Mouse (Mus musculus) midbrain, embryonic 14.5 days (tissue): ENCODE results near the gene Trim46. TPM values are rescaled to one million over a fixed set of nuclear protein-coding genes. Genes with fewer than 3 reads are reported as not detected.

Experiments
- ATAC-seq: fragments of 200-750 bp; cut with Nextera tagmentation; 2 replicates; pipeline ENCODE4 v1.8.0; 2017; ENCODE audit warnings: moderate number of reproducible peaks, moderate library complexity; ENCODE audit not compliant: low FRiP score, low TSS enrichment
- DNase-seq: peaks from one replicate; pipeline ENCODE4 v3.0.0-alpha.2; 2015
- H3K27ac ChIP-seq: fragments of 300-500 bp; sonication (generic); replicated peaks from 2 replicates; pipeline ENCODE4 v1.5.1; 2014; ENCODE audit warnings: mild to moderate bottlenecking, low read depth, low read length, moderate library complexity
- H3K27me3 ChIP-seq: fragments of 300-500 bp; sonication (generic); 2 replicates; pipeline ENCODE4 v1.6.1; 2014; ENCODE audit warnings: low read length, control low read depth, mixed read lengths; ENCODE audit not compliant: control insufficient read depth, insufficient read depth
- H3K36me3 ChIP-seq: fragments of 300-500 bp; sonication (generic); 2 replicates; pipeline ENCODE4 v1.6.1; 2014; ENCODE audit warnings: low read length, control low read depth; ENCODE audit not compliant: control insufficient read depth, insufficient read depth
- H3K4me1 ChIP-seq: fragments of 300-500 bp; sonication (generic); 2 replicates; pipeline ENCODE4 v1.6.1; 2014; ENCODE audit warnings: mild to moderate bottlenecking, antibody characterized with exemption, low read length, control low read depth; ENCODE audit not compliant: control insufficient read depth, insufficient read depth
- H3K4me2 ChIP-seq: fragments of 300-500 bp; sonication (generic); 2 replicates; pipeline ENCODE4 v1.6.1; 2014; ENCODE audit warnings: mild to moderate bottlenecking, low read length, moderate library complexity
- H3K4me3 ChIP-seq: fragments of 300-500 bp; sonication (generic); replicated peaks from 2 replicates; pipeline ENCODE4 v1.5.1; 2014; ENCODE audit warnings: low read depth, low read length
- H3K9ac ChIP-seq: fragments of 300-500 bp; sonication (generic); replicated peaks from 2 replicates; pipeline ENCODE4 v1.6.1; 2014; ENCODE audit warnings: mild to moderate bottlenecking, low read length, moderate library complexity
- H3K9me3 ChIP-seq: fragments of 300-500 bp; sonication (generic); 2 replicates; pipeline ENCODE4 v1.6.1; 2016; ENCODE audit warnings: low read length, control low read depth, mixed read lengths; ENCODE audit not compliant: control insufficient read depth
- WGBS: fragments of 180-500 bp; shearing (Covaris S2); extraction: QIAGEN DNeasy Blood & Tissue Kit; methylation state at CpG from one replicate; pipeline ENCODE4 v1.1.7; 2014; 5-methylcytosine and 5-hydroxymethylcytosine counted together
- polyA plus RNA-seq: library from polyadenylated mRNA; unstranded; fragments of >200 nt; fragmentation: Nextera tagmentation; extraction: Ambion mirVana; gene quantifications from 2 replicates; pipeline ENCODE4 v1.2.1, GENCODE M21; 2014

The Trim46 gene
- polyA plus RNA-seq, 1 experiment from 2014 or later = 63.4 TPM

DNA sequence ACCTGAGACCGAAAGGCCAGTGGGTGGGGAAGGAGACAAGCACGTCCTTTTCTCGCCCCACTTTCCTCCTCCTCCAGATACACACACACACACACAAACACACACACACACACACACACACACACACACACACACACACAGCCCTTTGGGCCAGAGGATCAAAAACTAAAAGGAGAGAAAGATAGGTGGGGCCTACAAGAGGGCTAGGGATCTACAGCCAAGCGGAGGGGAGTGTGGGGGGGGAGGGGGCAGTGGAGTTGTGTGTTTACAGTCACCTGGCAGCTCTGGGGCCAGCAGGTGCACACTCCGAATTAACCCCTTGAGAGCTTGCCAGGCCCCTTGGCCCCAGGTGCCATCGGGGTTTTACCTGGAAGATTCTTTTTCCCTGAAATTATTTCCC lies 13.5 kb downstream of the Trim46 start:
- Histone ChIP-seq H3K4me2 (no peak overlapping the region), H3K9me3 (no peaks in the 10 kb centered on the region), H3K36me3 (peaks cover 51% of the 10 kb centered on the region), H3K27me3 (no peaks in the 10 kb centered on the region), H3K4me1 (peaks cover 3% of the 10 kb centered on the region; the same call in 1 of the 2 replicates), H3K4me3 (no peak overlapping the region), H3K9ac (no peak overlapping the region), H3K27ac (no peak overlapping the region)
- DNase-seq (no peak), ATAC-seq (no peak)
- WGBS = 72% methylated on average over 6 of the region's 6 CpGs

DNA sequence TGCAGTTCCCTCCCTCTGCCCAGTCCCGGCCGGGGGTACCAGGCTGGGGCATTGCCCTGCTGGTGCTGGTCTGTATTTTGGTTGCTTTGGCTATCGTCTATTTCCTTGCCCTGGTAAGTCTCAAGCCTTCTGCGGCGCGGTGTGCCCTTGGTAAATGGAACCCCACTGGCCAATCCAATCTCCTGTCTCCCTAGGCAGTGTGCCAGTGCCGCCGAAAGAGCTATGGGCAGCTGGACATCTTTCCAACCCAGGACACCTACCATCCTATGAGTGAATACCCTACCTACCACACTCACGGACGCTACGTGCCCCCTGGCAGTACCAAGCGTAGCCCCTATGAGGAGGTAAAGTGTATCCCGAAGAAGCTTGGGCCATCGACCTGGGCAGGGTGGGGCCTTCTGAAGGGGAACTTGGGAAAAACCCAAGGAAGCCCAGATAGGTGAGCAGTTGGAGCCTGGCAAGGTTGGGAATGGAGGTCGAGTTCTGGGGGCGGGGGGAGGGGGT lies 14.3 kb downstream of the Trim46 start:
- 75% methylated on average over 16 of the region's 16 CpGs for WGBS
- Histone ChIP-seq H3K27ac (no peak overlapping the region), H3K4me2 (no peak overlapping the region), H3K4me1 (peaks cover 11% of the 10 kb centered on the region), H3K27me3 (no peaks in the 10 kb centered on the region), H3K36me3 (peaks cover 43% of the 10 kb centered on the region), H3K9me3 (no peaks in the 10 kb centered on the region), H3K4me3 (no peak overlapping the region), H3K9ac (no peak overlapping the region)
- ATAC-seq (no peak), DNase-seq (no peak)

DNA sequence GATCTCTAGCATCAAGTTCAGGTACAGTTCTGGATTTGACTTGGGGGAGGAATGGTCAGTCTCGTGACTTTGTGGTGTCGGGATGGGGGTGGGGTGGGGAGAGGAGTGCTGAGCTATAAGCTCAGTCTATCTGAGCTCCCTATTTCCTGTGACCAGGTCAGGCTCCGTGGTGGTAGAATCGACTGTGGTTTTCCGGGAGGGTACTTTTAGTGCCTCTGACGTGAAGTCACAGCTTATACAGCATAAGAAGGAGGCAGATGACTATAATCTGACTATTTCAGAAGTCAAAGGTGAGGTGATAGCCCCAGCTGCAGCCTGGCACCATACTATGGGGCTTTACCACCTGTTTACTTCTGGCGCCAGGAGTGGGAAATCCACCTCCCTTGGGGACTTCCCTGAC lies 14.8 kb downstream of the Trim46 start:
- peaks cover 16% of the 10 kb centered on the region for H3K4me1 ChIP-seq
- ATAC-seq (no peak), DNase-seq (no peak)
- H3K4me2 ChIP-seq = no peak overlapping the region
- no peak overlapping the region for H3K9ac ChIP-seq
- H3K9me3 ChIP-seq = no peaks in the 10 kb centered on the region
- H3K36me3 ChIP-seq = peaks cover 39% of the 10 kb centered on the region
- H3K4me3 ChIP-seq = no peak overlapping the region
- no peak overlapping the region for H3K27ac ChIP-seq
- WGBS = 84% methylated on average over 7 of the region's 7 CpGs
- no peaks in the 10 kb centered on the region for H3K27me3 ChIP-seq

DNA sequence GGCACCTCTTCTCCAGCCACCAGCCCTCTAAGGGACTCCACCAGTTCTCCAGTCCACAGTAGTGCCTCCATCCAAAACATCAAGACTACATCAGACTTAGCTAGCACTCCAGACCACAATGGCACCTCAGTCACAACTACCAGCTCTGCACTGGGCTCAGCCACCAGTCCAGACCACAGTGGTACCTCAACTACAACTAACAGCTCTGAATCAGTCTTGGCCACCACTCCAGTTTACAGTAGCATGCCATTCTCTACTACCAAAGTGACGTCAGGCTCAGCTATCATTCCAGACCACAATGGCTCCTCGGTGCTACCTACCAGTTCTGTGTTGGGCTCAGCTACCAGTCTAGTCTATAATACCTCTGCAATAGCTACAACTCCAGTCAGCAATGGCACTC lies 15.5 kb downstream of the Trim46 start:
- DNase-seq (no peak), ATAC-seq (no peak)
- Histone ChIP-seq H3K9me3 (no peaks in the 10 kb centered on the region), H3K27ac (no peak overlapping the region), H3K4me1 (peaks cover 24% of the 10 kb centered on the region), H3K4me2 (no peak overlapping the region), H3K27me3 (no peaks in the 10 kb centered on the region), H3K9ac (no peak overlapping the region), H3K4me3 (no peak overlapping the region), H3K36me3 (peaks cover 31% of the 10 kb centered on the region)
- WGBS = 89% methylated on average over 2 of the region's 2 CpGs

DNA sequence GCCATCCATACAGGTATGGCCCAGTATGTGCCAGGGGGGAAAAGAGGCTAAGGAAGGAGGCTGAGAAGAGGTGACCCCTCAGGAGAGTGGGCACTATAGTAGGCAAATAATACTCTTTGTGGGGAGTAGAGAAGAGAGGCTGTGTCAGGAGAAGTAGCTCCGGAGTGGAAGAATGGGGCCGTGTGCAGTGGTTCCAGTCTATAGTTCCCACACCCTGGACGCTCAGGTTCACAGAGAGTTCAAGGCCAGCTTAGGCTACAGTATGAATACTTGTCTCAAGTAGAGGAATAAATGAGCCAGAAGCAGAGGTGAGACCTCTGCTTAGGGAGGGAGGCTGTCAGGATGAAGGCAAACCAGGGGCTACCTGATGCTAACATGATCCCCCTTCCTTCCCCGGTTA lies 16.8 kb downstream of the Trim46 start:
- peaks cover 18% of the 10 kb centered on the region for H3K36me3 ChIP-seq
- no peak for DNase-seq
- H3K9ac ChIP-seq = no peak overlapping the region
- no peaks in the 10 kb centered on the region for H3K9me3 ChIP-seq
- no peaks in the 10 kb centered on the region for H3K27me3 ChIP-seq
- no peak overlapping the region for H3K4me3 ChIP-seq
- H3K27ac ChIP-seq = no peak overlapping the region
- WGBS = 72% methylated on average over 4 of the region's 4 CpGs
- no peak overlapping the region for H3K4me2 ChIP-seq
- peaks cover 37% of the 10 kb centered on the region for H3K4me1 ChIP-seq
- ATAC-seq = no peak

DNA sequence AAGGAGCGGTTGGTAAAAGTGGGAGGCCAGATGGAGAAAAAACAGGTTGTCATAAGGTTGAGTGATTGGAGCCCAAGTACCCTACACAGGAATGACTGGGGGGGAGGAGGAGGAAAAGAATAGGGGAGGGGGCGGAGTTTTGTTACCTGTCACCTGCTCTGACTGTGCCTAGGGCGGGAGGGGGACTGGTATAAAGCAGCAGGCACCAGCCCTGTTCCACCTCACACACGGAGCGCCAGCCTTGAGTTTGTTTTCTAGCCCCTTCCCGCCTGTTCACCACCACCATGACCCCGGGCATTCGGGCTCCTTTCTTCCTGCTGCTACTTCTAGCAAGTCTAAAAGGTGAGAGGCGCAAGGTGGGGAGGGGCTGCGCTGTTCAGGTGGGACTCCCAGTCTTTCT lies 17.3 kb downstream of the Trim46 start, which contains the start of gene Muc1:
Gene Muc1, plus strand, starts transcription at position 222 of the 400 bp plus-strand sequence.
- DNase-seq (no peak), ATAC-seq (no peak)
- H3K4me3 ChIP-seq = peak within 1 kb of the TSS; percentile 47
- peak within 1 kb of the TSS; percentile 66 for H3K4me2 ChIP-seq
- H3K27ac ChIP-seq = peak within 1 kb of the TSS; percentile 93
- H3K4me1 ChIP-seq = peaks cover 41% of the 10 kb centered on the region
- 36% methylated on average over 10 of the region's 10 CpGs for WGBS
- H3K36me3 ChIP-seq = peaks cover 17% of the 10 kb centered on the region
- H3K9me3 ChIP-seq = no peaks in the 10 kb centered on the region
- no peaks in the 10 kb centered on the region for H3K27me3 ChIP-seq
- no peak within 1 kb of the TSS; the same call in 1 of the 2 replicates for H3K9ac ChIP-seq

DNA sequence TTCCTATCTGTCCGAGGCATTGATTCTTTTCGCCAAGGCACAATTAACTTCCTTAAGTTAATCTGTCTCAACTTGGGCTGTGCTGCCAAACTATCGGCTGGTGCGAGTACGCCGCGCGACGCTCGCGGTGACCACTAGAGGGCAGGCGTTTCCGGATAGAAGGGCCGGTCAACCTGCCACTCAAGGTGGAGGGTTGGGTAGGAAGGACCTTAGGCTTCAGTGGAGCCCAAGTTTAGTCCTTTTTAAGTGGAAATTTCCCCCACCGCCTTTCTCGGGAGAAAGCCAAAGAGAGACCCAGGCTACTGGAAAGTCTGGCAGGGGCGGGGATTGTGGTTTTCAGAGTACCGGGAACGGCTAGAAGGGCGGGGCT lies 17.9 kb downstream of the Trim46 start:
- WGBS = under 1% methylated on average over 20 of the region's 20 CpGs
- H3K27ac ChIP-seq = peak overlapping the region; percentile 93; the same call in 1 of the 2 replicates
- no peaks in the 10 kb centered on the region for H3K9me3 ChIP-seq
- H3K9ac ChIP-seq = no peak overlapping the region
- H3K36me3 ChIP-seq = peaks cover 14% of the 10 kb centered on the region
- ATAC-seq = peak; percentile 31; the same call in 1 of the 2 replicates
- peak overlapping the region; percentile 66 for H3K4me2 ChIP-seq
- H3K27me3 ChIP-seq = no peaks in the 10 kb centered on the region
- DNase-seq = peak; percentile 93
- peaks cover 44% of the 10 kb centered on the region for H3K4me1 ChIP-seq
- H3K4me3 ChIP-seq = peak overlapping the region; percentile 47

DNA sequence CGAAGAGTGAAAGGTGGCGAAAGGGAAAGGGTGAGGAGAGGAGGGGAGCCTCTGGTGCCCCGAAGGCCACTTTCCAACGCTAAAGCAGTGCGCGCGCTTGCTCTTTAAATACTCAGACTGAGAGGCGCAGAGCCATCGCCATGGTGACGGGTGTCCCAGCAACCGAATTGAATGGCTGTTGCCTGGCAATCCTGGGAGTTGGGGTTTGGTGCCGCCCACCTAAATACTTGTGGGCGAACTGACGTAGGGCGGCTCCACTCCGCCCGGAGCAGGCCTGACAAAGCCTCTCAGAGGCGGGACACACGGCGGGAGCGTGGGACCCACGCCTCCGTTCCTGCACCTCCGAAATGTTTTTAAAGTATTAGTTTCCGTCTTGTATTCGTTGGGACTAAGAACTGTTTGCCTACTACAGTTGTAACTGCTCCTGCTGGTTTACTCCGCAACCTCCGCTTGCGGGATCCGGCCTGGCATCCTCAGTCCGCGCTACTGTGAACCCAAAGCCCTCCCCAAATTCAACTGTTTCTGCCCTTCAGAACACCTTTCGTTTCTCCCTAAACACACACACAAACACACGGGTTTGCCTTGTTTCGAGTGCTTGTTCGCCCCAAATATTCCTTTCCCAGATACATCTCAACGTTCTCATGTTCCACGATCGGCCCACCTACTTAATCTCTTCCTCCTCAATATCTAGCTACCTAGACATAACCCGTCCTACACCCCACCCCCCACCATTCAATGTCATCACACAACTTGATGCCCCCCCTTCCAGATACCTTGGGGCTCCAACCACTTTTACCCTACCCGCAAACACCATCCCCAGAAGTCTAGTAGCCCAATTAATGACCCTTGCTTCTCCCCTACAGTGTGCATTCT lies 18.6 kb downstream of the Trim46 start:
- 1% methylated on average over 41 of the region's 41 CpGs for WGBS
- H3K9ac ChIP-seq = peak overlapping the region; percentile 69
- no peaks in the 10 kb centered on the region for H3K27me3 ChIP-seq
- peaks cover 8% of the 10 kb centered on the region for H3K36me3 ChIP-seq
- peak overlapping the region; percentile 66 for H3K4me2 ChIP-seq
- H3K27ac ChIP-seq = peak overlapping the region; percentile 93
- H3K4me3 ChIP-seq = peak overlapping the region; percentile 47
- DNase-seq (peak; percentile 96), ATAC-seq (peak; percentile 80)
- H3K9me3 ChIP-seq = no peaks in the 10 kb centered on the region
- H3K4me1 ChIP-seq = peaks cover 44% of the 10 kb centered on the region

DNA sequence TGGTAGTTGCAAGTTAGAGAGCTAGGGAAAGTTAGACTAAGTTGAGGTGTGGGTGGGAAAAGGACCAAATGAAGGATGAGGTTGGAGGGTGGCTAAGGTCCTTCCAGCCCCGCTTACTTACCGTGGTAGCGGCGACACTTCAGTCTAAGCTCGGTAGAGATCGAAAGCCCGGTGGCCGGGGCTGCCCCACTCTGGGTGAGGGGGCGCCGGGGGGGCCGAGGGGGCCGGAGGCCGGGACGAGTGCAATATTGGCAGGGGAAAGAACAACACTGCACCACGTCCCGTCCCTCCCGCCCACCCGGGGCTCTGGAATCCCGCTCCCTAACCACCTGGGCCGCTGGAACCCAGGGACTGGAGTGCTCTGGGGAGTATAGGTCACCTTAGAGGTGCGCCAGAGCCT lies 19.2 kb downstream of the Trim46 start, which contains the start of gene Mtx1:
Gene Mtx1, minus strand, starts transcription at position 189 of the 400 bp plus-strand sequence.
- ATAC-seq (no peak; the same call in 1 of the 2 replicates), DNase-seq (no peak)
- WGBS = 2% methylated on average over 21 of the region's 21 CpGs
- Histone ChIP-seq H3K4me2 (peak within 1 kb of the TSS; percentile 66), H3K27me3 (no peaks in the 10 kb centered on the region), H3K27ac (peak within 1 kb of the TSS; percentile 93), H3K9ac (peak within 1 kb of the TSS; percentile 69), H3K4me3 (peak within 1 kb of the TSS; percentile 47), H3K36me3 (peaks cover 7% of the 10 kb centered on the region), H3K4me1 (peaks cover 44% of the 10 kb centered on the region), H3K9me3 (no peaks in the 10 kb centered on the region)
